Mouse (Mus musculus) gastrocnemius, adult 8-10 months (tissue): ENCODE data around the gene Ctnna2. TPM values are rescaled to one million over a fixed set of nuclear protein-coding genes. Genes with fewer than 3 reads are reported as not detected.

Experiments used
- DNase-seq, 2 experiments: peaks; one replicate each; pipeline ENCODE4 v3.0.0; 2022; ENCODE audit warnings: low spot score in 2 of 2
- total RNA-seq, 4 experiments: library from RNA; stranded (reverse); gene quantifications; 2 replicates each; pipeline ENCODE4 v1.2.4; 2022

The Ctnna2 gene
- total RNA-seq, result under 1 TPM in 2 of 4 experiments, not detected in 2; 0.10 to 0.18 TPM

- peak in 1 of 2 experiments; percentile 14 for DNase-seq
Observed at GRCm38 (mm10) chr6:77979241-77979961, at the start of gene Ctnna2. TSS of gene Ctnna2 (minus strand) at chr6:77979699.

GRCm38 (mm10) chr6:77980137-77981052 is 896 bp upstream of the Ctnna2 start:
- DNase-seq, result no peak

- no peak for DNase-seq
Observed at GRCm38 (mm10) chr6:77978476-77979240, 841 bp downstream of the Ctnna2 start.

- no peak for DNase-seq
Observed at GRCm38 (mm10) chr6:77970545-77971242, 8.8 kb downstream of the Ctnna2 start.

GRCm38 (mm10) chr6:77969774-77970173 is 9.7 kb downstream of the Ctnna2 start:
- no peak for DNase-seq

GRCm38 (mm10) chr6:77962011-77962410 is 17.5 kb downstream of the Ctnna2 start:
- no peak for DNase-seq

GRCm38 (mm10) chr6:77951276-77951675 is 28.2 kb downstream of the Ctnna2 start:
- DNase-seq, result no peak

- no peak for DNase-seq
Observed at GRCm38 (mm10) chr6:77950690-77951089, 28.8 kb downstream of the Ctnna2 start.

GRCm38 (mm10) chr6:77929375-77929774 is 50.1 kb downstream of the Ctnna2 start:
- DNase-seq, result no peak

GRCm38 (mm10) chr6:77873150-77873549 is 106.3 kb downstream of the Ctnna2 start:
- no peak for DNase-seq

GRCm38 (mm10) chr6:77869313-77869712 is 110.2 kb downstream of the Ctnna2 start:
- no peak for DNase-seq

GRCm38 (mm10) chr6:77868119-77868518 is 111.4 kb downstream of the Ctnna2 start:
- no peak for DNase-seq

GRCm38 (mm10) chr6:77863379-77863778 is 116.1 kb downstream of the Ctnna2 start:
- no peak for DNase-seq

GRCm38 (mm10) chr6:77862781-77863180 is 116.7 kb downstream of the Ctnna2 start:
- no peak for DNase-seq

GRCm38 (mm10) chr6:77849438-77849837 is 130.1 kb downstream of the Ctnna2 start:
- DNase-seq, result no peak

- no peak for DNase-seq
Observed at GRCm38 (mm10) chr6:77848796-77849195, 130.7 kb downstream of the Ctnna2 start.

- DNase-seq, result no peak
Observed at GRCm38 (mm10) chr6:77847651-77848050, 131.8 kb downstream of the Ctnna2 start.

GRCm38 (mm10) chr6:77839076-77839475 is 140.4 kb downstream of the Ctnna2 start:
- no peak for DNase-seq

- DNase-seq, result no peak
Observed at GRCm38 (mm10) chr6:77838653-77839052, 140.8 kb downstream of the Ctnna2 start.

- DNase-seq, result no peak
Observed at GRCm38 (mm10) chr6:77837543-77837942, 142.0 kb downstream of the Ctnna2 start.

GRCm38 (mm10) chr6:77834680-77835079 is 144.8 kb downstream of the Ctnna2 start:
- no peak for DNase-seq
